Mouse (Mus musculus): Measurements from ENCODE around the gene Oas1d. TPM values are rescaled to one million over a fixed set of nuclear protein-coding genes. Genes with fewer than 3 reads are reported as not detected.

Oas1d gene
- total RNA-seq, 1 experiment = 1.2 TPM

- in situ Hi-C loops (cut with MboI; ENCODE audit: low sequenced_read_pairs in 2 of 2, unreplicated experiment in 2 of 2) = no loop called here
- no peak for DNase-seq (ENCODE audit: low read depth, low spot score)
- TF ChIP-seq HCFC1 (IDR thresholded peaks at IDR 0.05; ENCODE audit: borderline replicate concordance, insufficient read depth, low read length) (no peak), MAFK (IDR thresholded peaks at IDR 0.05; ENCODE audit: insufficient read depth, low read depth, low read length) (no peak), CHD2 (IDR thresholded peaks at IDR 0.05; ENCODE audit: low read depth, low read length) (no peak), ZC3H11A (IDR thresholded peaks at IDR 0.05; ENCODE audit: borderline replicate concordance, low read depth, low read length) (no peak), ZNF384 (IDR thresholded peaks at IDR 0.05; ENCODE audit: low read depth, low read length) (no peak)
Observed at GRCm38 (mm10) chr5:120952242-120952770, 38.0 kb downstream of the Oas1d start.

GRCm38 (mm10) chr5:120953974-120954373 is 39.6 kb downstream of the Oas1d start:
- in situ Hi-C loops (cut with MboI; ENCODE audit: low sequenced_read_pairs in 2 of 2, unreplicated experiment in 2 of 2) = no loop called here
- H3K4me1 ChIP-seq (ENCODE audit: control insufficient read depth in 2 of 2, insufficient read depth in 2 of 2, low read length in 2 of 2, poor library complexity in 1 of 2) = no peaks in the 10 kb centered on the region
- no peak overlapping the region for H3K9ac ChIP-seq (ENCODE audit: insufficient read depth, low read depth, low read length, poor library complexity, severe bottlenecking)
- no peaks in the 10 kb centered on the region for H3K36me3 ChIP-seq (ENCODE audit: control insufficient read depth, insufficient read depth, low read length, poor library complexity, severe bottlenecking)
- H3K4me3 ChIP-seq (ENCODE audit: insufficient read depth in 1 of 2, low read depth in 1 of 2, low read length in 2 of 2, poor library complexity in 1 of 2, severe bottlenecking in 1 of 2) = no peak overlapping the region
- peak; percentile 37 for DNase-seq (ENCODE audit: low read depth, low spot score)
- H3K27ac ChIP-seq (ENCODE audit: insufficient read depth, low read depth, low read length, poor library complexity, severe bottlenecking) = no peak overlapping the region
- H3K9me3 ChIP-seq (ENCODE audit: control insufficient read depth, insufficient read depth, low read depth, low read length) = no peaks in the 10 kb centered on the region
- no peak for TF ChIP-seq MAFK (IDR thresholded peaks at IDR 0.05; ENCODE audit: insufficient read depth, low read depth, low read length)
- peak; percentile 68 for TF ChIP-seq ZC3H11A (IDR thresholded peaks at IDR 0.05; ENCODE audit: borderline replicate concordance, low read depth, low read length)

More at GRCm38 (mm10) chr5:120952242-120952770, 38.0 kb downstream of the Oas1d start:
- H3K4me3 ChIP-seq (ENCODE audit: insufficient read depth in 1 of 2, low read depth in 1 of 2, low read length in 2 of 2, poor library complexity in 1 of 2, severe bottlenecking in 1 of 2) = no peak overlapping the region
- no peak overlapping the region for H3K27ac ChIP-seq (ENCODE audit: insufficient read depth, low read depth, low read length, poor library complexity, severe bottlenecking)
- no peaks in the 10 kb centered on the region for H3K9me3 ChIP-seq (ENCODE audit: control insufficient read depth, insufficient read depth, low read depth, low read length)
- H3K9ac ChIP-seq (ENCODE audit: insufficient read depth, low read depth, low read length, poor library complexity, severe bottlenecking) = no peak overlapping the region
- H3K4me1 ChIP-seq (ENCODE audit: control insufficient read depth in 2 of 2, insufficient read depth in 2 of 2, low read length in 2 of 2, poor library complexity in 1 of 2) = peaks cover 0 to 5% of the 10 kb centered on the region in 2 experiments; a peak in 2 of 4 replicates
- no peaks in the 10 kb centered on the region for H3K36me3 ChIP-seq (ENCODE audit: control insufficient read depth, insufficient read depth, low read length, poor library complexity, severe bottlenecking)

GRCm38 (mm10) chr5:120961004-120961403 is 46.7 kb downstream of the Oas1d start:
- peak; percentile 47 for DNase-seq (ENCODE audit: low read depth, low spot score)

GRCm38 (mm10) chr5:120966156-120966555 is 51.8 kb downstream of the Oas1d start:
- Histone ChIP-seq H3K9me3 (ENCODE audit: control insufficient read depth, insufficient read depth, low read depth, low read length) (no peaks in the 10 kb centered on the region), H3K9ac (ENCODE audit: insufficient read depth, low read depth, low read length, poor library complexity, severe bottlenecking) (no peak overlapping the region), H3K4me3 (ENCODE audit: insufficient read depth in 1 of 2, low read depth in 1 of 2, low read length in 2 of 2, poor library complexity in 1 of 2, severe bottlenecking in 1 of 2) (no peak overlapping the region), H3K36me3 (ENCODE audit: control insufficient read depth, insufficient read depth, low read length, poor library complexity, severe bottlenecking) (no peaks in the 10 kb centered on the region), H3K4me1 (ENCODE audit: control insufficient read depth in 2 of 2, insufficient read depth in 2 of 2, low read length in 2 of 2, poor library complexity in 1 of 2) (no peaks in the 10 kb centered on the region), H3K27ac (ENCODE audit: insufficient read depth, low read depth, low read length, poor library complexity, severe bottlenecking) (no peak overlapping the region)
- no peak for DNase-seq (ENCODE audit: low read depth, low spot score)
- no peak for TF ChIP-seq MAFK (IDR thresholded peaks at IDR 0.05; ENCODE audit: insufficient read depth, low read depth, low read length)
- in situ Hi-C loops (cut with MboI; ENCODE audit: low sequenced_read_pairs in 2 of 2, unreplicated experiment in 2 of 2) = no loop called here

More at GRCm38 (mm10) chr5:120961004-120961403, 46.7 kb downstream of the Oas1d start:
- H3K9me3 ChIP-seq (ENCODE audit: control insufficient read depth, insufficient read depth, low read depth, low read length) = no peaks in the 10 kb centered on the region
- H3K36me3 ChIP-seq (ENCODE audit: control insufficient read depth, insufficient read depth, low read length, poor library complexity, severe bottlenecking) = no peaks in the 10 kb centered on the region
- H3K4me1 ChIP-seq (ENCODE audit: control insufficient read depth in 2 of 2, insufficient read depth in 2 of 2, low read length in 2 of 2, poor library complexity in 1 of 2) = no peaks in the 10 kb centered on the region
- no peak overlapping the region for H3K27ac ChIP-seq (ENCODE audit: insufficient read depth, low read depth, low read length, poor library complexity, severe bottlenecking)
- TF ChIP-seq CHD2 (IDR thresholded peaks at IDR 0.05; ENCODE audit: low read depth, low read length) = no peak
- in situ Hi-C loops (cut with MboI; ENCODE audit: low sequenced_read_pairs in 2 of 2, unreplicated experiment in 2 of 2) = no loop called here
- no peak overlapping the region for H3K4me3 ChIP-seq (ENCODE audit: insufficient read depth in 1 of 2, low read depth in 1 of 2, low read length in 2 of 2, poor library complexity in 1 of 2, severe bottlenecking in 1 of 2)
- H3K9ac ChIP-seq (ENCODE audit: insufficient read depth, low read depth, low read length, poor library complexity, severe bottlenecking) = no peak overlapping the region

GRCm38 (mm10) chr5:120966894-120967293 is 52.6 kb downstream of the Oas1d start:
- TF ChIP-seq ZNF384 (IDR thresholded peaks at IDR 0.05; ENCODE audit: low read depth, low read length) (no peak), MAFK (IDR thresholded peaks at IDR 0.05; ENCODE audit: insufficient read depth, low read depth, low read length) (no peak), CHD2 (IDR thresholded peaks at IDR 0.05; ENCODE audit: low read depth, low read length) (no peak), ZC3H11A (IDR thresholded peaks at IDR 0.05; ENCODE audit: borderline replicate concordance, low read depth, low read length) (no peak), HCFC1 (IDR thresholded peaks at IDR 0.05; ENCODE audit: borderline replicate concordance, insufficient read depth, low read length) (no peak)
- no peak overlapping the region for H3K4me3 ChIP-seq (ENCODE audit: insufficient read depth in 1 of 2, low read depth in 1 of 2, low read length in 2 of 2, poor library complexity in 1 of 2, severe bottlenecking in 1 of 2)
- DNase-seq (ENCODE audit: low read depth, low spot score) = no peak
- in situ Hi-C loops (cut with MboI; ENCODE audit: low sequenced_read_pairs in 2 of 2, unreplicated experiment in 2 of 2) = no loop called here
- H3K9ac ChIP-seq (ENCODE audit: insufficient read depth, low read depth, low read length, poor library complexity, severe bottlenecking) = no peak overlapping the region
- no peak overlapping the region for H3K27ac ChIP-seq (ENCODE audit: insufficient read depth, low read depth, low read length, poor library complexity, severe bottlenecking)
- H3K4me1 ChIP-seq (ENCODE audit: control insufficient read depth in 2 of 2, insufficient read depth in 2 of 2, low read length in 2 of 2, poor library complexity in 1 of 2) = no peaks in the 10 kb centered on the region
- no peaks in the 10 kb centered on the region for H3K36me3 ChIP-seq (ENCODE audit: control insufficient read depth, insufficient read depth, low read length, poor library complexity, severe bottlenecking)
- H3K9me3 ChIP-seq (ENCODE audit: control insufficient read depth, insufficient read depth, low read depth, low read length) = no peaks in the 10 kb centered on the region
